Mouse (Mus musculus) CD8-positive naive resting alpha-beta T cell, adult 2 months (primary cell): ENCODE data around the gene Tead2.
A peak's percentile ranks its signal among the peaks of the same experiment; 100 is the strongest.
"Not testable (repeated sequence)": the region's sequence is repeated elsewhere in the genome, so short reads cannot be mapped to it uniquely, and the experiment has no call there.

Experiments used
- DNase-seq, 2 experiments: peaks; one replicate each; pipeline ENCODE4 v3.0.0; 2022; ENCODE audit warnings: low read depth in 2 of 2, low spot score in 2 of 2

The Tead2 gene

GRCm38 (mm10) chr7:45228548-45228947, 13.0 kb downstream of the Tead2 start:
- no peak for DNase-seq

GRCm38 (mm10) chr7:45229046-45229445, 13.5 kb downstream of the Tead2 start:
- DNase-seq: no peak

GRCm38 (mm10) chr7:45229459-45230203, 14.1 kb downstream of the Tead2 start:
- DNase-seq: no peak

GRCm38 (mm10) chr7:45231192-45231591, 15.6 kb downstream of the Tead2 start:
- DNase-seq: no peak

GRCm38 (mm10) chr7:45231941-45232340, 16.4 kb downstream of the Tead2 start:
- no peak for DNase-seq

- no peak for DNase-seq
Observed at GRCm38 (mm10) chr7:45232716-45233465, 17.3 kb downstream of the Tead2 start.

GRCm38 (mm10) chr7:45233580-45234332, 18.2 kb downstream of the Tead2 start:
- no peak for DNase-seq

DNA sequence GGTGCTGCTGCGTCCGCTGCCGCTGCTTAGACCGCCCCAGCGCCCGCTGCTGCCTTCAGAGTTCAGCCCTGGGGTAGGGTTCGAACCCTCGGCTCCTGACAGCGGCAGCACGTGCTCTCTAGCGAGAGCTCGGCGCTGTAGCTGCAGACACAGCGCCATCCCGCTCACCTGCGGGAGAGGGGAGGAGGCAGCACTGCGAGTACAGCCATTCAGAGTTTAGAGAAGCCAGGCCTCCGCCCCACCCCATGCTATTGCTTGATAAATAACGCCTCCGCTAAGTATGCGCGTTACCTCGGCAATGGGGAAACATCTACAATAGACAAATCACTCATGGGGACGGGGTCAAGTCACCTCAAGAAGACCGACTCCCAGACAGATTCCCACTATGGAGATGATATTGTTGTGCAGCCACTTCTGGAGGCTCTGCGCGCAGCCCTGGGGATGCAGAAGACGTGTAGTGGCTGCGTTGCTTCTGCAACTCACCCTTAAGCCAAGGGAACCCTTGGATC, 18.8 kb downstream of the Tead2 start:
- DNase-seq: no peak

DNA sequence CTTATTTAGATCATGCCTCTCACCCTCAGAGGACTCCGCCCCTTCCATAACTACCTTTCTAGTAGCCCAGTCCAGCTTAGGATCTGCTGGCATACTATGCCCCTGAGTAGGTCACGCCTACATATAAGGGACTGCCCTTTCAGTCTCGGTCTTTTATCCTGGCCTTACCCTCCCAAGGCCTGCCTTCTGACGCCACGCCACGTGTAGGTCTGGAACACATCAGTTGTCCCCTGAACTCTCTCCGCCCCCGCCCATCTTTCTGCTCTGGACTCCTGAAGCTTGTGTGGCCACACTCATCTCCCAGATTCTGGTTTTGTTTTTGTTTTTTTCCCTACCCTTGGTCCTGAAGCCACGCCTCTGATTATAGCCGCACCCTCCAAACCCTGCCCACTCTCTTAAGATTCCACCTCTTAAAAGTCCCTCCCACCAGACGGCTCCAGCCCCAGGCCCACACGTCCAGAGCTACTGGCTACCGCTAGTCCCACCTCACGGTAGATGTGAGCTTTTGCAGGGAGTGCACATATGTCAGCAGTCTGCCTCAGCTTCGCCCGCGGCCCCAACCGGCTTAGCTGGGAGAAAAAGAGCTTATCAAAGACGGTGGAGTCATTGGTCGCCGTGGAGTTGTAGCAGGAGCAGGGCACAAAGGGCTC, 19.5 kb downstream of the Tead2 start:
- DNase-seq: no peak

DNA sequence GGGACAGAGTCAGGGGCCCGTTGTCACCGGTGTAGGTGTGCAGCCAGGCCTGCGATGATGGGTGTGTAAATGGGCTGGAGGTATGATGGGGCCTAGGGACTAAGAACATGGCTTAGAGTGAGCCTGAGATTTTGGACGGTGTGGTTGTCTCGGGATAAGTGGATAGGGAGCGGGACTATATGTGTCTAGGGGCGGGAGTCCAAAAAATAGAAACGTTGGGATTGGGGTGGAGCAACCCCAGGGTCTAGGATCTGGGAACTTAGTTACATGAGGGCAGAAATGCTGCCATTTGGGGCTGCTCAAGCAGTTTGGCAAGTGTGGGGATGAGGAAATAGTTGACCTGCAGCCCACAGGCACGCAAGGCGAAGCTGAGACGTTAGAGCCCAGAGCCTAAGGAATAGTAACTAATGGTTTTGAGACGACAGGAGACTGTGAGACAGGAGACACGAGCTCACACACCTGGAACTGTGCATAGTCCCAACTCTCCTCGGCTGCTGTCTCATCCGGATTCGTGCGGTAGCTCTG, 20.2 kb downstream of the Tead2 start:
- DNase-seq: no peak

DNA sequence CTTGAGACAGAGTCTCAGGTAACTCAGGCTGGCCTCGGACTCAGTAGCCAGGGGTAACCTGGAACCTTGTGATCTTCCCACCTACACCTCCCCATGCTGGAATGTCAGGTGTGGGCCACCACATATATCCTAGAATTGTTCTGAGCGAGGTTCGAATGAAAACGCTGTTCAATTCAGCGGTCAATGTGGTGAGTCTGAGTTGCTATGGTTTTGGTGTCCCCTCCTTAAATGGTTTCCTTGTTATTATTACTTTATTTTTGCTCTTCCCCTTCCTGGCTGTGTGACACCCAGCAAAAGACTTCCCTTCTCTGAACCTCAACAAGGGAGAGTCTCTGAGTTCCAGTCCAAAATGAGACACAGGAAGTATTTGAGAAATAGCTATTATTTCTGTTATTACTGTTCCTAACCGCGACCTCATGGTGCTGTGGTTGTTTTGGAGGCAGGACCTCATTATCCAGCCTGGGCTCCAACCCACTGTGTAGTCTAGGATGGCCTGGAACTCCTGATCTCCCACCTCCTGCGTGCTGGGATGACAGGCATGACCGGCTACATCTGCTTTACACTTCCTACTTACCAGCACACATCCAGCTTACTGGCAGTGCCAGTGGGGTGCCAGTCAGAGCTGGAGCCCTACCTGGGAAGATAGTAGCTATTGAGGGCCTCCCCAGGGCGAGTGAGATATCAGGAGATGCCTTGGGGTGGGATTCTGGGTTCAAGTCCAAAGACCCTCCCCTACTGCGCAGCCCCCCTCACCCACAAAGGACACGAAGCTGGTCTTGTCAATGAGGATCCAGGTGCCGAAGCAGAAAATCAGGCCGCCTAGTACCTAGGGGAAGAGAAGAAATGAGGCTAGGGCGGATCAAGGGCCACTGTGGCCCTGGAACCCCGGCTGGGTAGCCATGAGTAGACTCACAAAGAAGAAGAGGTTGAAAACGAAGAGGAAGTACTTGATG, 22.5 kb downstream of the Tead2 start:
- no peak for DNase-seq

- DNase-seq: peak; percentile 53 to 76
Observed at GRCm38 (mm10) chr7:45238723-45239496, 23.4 kb downstream of the Tead2 start, which contains the start of gene Cd37. Gene Cd37 (minus strand): TSS chr7:45239115.

DNA sequence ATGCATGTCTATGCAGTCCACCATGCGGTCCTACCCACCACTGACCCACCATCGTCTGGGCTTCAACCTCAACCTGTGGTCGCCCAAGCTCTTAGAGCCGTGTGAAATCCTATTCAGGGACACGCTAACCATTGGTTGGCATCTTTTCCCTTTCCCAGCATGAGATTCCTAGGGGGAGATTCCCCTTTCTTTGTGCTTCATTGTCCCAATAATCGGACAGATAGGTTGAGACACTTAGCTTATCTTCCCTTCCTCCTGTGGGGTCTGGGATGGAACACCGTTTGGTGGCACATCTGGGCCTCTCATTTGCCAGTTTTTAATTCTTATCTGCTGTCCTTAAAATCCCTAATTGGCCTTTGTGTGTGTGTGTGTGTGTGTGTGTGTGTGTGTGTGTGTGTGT, 24.6 kb downstream of the Tead2 start:
- no peak for DNase-seq

DNA sequence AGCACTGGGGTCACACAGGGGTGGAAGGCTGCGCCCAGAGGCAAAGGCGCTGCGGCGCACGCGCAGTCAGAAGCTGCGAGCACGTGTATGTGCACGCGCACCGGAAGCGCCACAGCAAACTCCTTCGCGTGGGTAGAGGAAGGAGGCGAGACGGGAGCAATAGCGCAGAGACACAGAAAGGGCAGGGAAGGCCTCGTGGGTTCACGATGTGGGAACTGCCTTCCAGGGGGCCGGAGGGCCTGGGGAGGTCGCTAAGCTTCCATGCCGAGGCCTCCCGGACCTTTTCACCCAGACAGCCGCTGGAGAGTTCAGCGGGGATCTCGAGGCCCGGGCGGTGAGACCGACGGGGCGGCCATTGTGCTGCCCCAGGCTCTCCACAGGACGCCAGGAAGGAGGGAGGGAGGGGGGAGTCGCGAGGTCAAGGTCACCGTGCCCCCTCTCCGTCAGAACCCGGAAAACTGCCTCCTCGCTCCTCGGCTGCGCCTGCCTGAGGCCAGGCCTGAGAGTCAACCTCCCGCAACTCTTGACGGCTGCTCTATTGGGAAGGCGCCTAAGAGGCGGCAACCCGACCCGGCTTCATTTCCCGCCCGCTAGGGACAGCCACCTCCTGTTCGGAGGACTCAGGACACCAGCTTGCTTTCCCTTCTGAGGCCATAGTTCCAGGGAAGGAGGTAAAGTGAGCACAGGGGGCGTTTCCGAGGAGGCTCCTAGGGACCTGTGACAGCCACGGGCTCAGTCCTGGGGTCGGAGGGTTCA, 25.3 kb downstream of the Tead2 start, which contains the start of gene Slc6a16:
Gene Slc6a16 (plus strand): TSS at position 453 of the 756 bp plus-strand sequence.
- no peak for DNase-seq

GRCm38 (mm10) chr7:45241389-45241749, 25.8 kb downstream of the Tead2 start:
- DNase-seq: no peak

GRCm38 (mm10) chr7:45247666-45248065, 32.1 kb downstream of the Tead2 start:
- DNase-seq: no peak

- DNase-seq: no peak
Observed at GRCm38 (mm10) chr7:45253806-45254205, 38.3 kb downstream of the Tead2 start.

DNA sequence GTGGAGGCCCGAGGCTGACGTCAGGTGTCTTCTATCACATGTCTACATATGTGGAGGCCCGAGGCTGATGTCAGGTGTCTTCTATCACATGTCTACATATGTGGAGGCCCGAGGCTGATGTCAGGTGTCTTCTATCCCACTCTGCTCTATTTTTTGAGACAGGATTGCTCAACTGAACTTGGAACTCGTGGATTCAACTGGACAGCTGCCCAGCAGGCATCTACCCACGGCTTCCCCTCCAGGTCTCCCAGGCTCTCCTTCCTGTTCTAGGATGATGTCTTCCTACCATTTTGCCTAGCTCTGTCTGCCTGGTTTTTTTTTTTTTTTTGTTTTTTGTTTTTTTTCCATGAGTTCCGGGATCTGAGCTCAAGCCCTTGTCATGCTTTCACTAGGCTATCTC, 40.3 kb downstream of the Tead2 start:
- DNase-seq: not testable (repeated sequence)
